Mouse (Mus musculus): ENCODE data around the gene Tmem211. TPM values are rescaled to one million over a fixed set of nuclear protein-coding genes. Genes with fewer than 3 reads are reported as not detected.

The Tmem211 gene
- total and polyA plus RNA-seq, 3 experiments = not detected

DNA sequence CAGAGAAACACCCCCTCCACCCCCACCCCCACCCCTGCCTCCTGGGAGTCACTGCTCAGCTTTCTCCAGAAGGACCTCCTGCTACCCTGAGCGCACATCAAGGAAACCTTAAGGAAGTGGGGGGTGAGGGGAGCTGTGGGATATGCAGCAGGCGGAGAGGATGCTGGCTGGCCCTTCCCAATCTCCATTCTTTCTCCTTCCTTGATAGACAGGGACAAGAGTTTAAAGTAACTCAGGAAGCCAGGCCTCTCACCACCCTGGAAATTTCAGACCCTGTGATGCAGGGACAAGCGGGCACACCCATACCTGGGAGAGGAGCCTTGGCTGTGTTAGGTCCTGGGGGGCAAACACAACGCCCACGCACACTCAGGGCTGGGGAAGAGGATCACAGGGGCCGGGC, 16.4 kb upstream of the Tmem211 start:
- Histone ChIP-seq H3K36me3 (replicated peaks in 1 of 2; ENCODE audit: control insufficient read depth in 1 of 2, insufficient read depth in 1 of 2, low read length in 1 of 2) (no peaks in the 10 kb centered on the region), H3K4me3 (replicated peaks in 1 of 3; ENCODE audit: low read depth in 2 of 3, low read length in 2 of 3, poor library complexity in 1 of 3) (no peak overlapping the region), H3K9me3 (replicated peaks; ENCODE audit: low read length) (no peaks in the 10 kb centered on the region), H3K4me1 (ENCODE audit: control insufficient read depth in 1 of 2, insufficient read depth in 2 of 2) (no peaks in the 10 kb centered on the region), H3K27ac (ENCODE audit: insufficient read depth, low read depth) (no peak overlapping the region), H3K79me2 (replicated peaks; ENCODE audit: control insufficient read depth, extremely low read depth, insufficient read depth, poor library complexity, severe bottlenecking) (no peaks in the 10 kb centered on the region), H3K9ac (ENCODE audit: insufficient read depth, low read depth) (no peak overlapping the region), H3K4me2 (ENCODE audit: insufficient read depth, low read depth, poor library complexity, severe bottlenecking) (no peak overlapping the region), H3K27me3 (replicated peaks) (peaks cover 86% of the 10 kb centered on the region)
- TF ChIP-seq MAX (IDR thresholded peaks at IDR 0.05; ENCODE audit: low read length) (no peak), MYC (IDR thresholded peaks at IDR 0.05; ENCODE audit: low read depth, low read length) (no peak), ELF1 (IDR thresholded peaks at IDR 0.05; ENCODE audit: low read depth, low read length) (no peak), CHD2 (IDR thresholded peaks at IDR 0.05; ENCODE audit: low read length) (no peak), KAT2A (IDR thresholded peaks at IDR 0.05; ENCODE audit: insufficient replicate concordance, low read length) (no peak), NELFE (IDR thresholded peaks at IDR 0.05; ENCODE audit: low read depth, low read length) (no peak), RCOR1 (conservative IDR thresholded peaks at IDR 0.05; ENCODE audit: low read depth, low read length) (no peak), BHLHE40 (IDR thresholded peaks at IDR 0.05; ENCODE audit: low read depth, low read length) (no peak), RAD21 (IDR thresholded peaks at IDR 0.05; ENCODE audit: low read depth, low read length) (no peak), MAZ (IDR thresholded peaks at IDR 0.05; ENCODE audit: low read depth, low read length) (no peak), HCFC1 (IDR thresholded peaks at IDR 0.05; ENCODE audit: low read depth, low read length) (no peak), SMC3 (IDR thresholded peaks at IDR 0.05; ENCODE audit: low read depth, low read length) (no peak), USF1 (IDR thresholded peaks at IDR 0.05; ENCODE audit: low read depth, low read length) (no peak), SIN3A (IDR thresholded peaks at IDR 0.05; ENCODE audit: low read length) (no peak)
- dilution Hi-C loops (cut with MboI; ENCODE audit: extremely low pct_ligation_motif_present, extremely low pct_unique_long_range_greater_than_20kb, low sequenced_read_pairs) = no loop called here
- in situ Hi-C loops (cut with MboI; ENCODE audit: low pct_ligation_motif_present, low pct_unique_long_range_greater_than_20kb, low sequenced_read_pairs) = no loop called here
- DNase-seq (ENCODE audit: extremely low read depth) = no peak

DNA sequence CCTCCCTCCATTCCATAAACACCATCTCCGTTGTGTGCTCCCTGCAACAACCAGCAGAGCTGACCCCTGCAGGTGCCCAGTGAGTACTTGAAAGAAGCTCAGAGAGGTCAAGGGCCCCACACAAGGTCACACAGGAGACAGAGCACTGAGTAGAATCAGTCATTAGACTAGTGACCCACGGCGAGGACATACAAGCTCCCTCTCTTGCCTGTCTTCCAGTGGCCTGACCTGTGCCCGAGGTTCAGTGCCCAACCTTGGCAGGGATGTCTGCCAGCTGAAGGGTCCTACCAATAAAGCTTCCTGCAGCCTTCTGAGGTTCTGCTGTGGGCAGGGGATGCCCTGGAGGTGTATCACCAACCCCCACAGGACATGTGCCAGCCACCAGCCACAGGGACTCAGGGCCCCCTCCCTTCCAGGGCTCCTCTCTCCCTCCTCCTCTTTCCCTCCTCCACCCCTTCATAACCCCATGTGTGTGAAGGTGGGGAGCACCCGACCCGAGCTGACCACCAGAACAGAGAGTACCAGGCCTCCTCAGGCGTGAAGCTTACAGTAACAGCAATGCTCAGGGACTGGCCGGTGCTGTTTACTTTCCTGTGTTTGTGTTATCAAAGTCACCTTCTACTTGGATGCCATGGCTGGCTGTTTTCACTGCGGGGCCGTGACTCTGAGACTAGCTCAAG, 14.4 kb upstream of the Tmem211 start:
- Histone ChIP-seq H3K36me3 (replicated peaks in 1 of 2; ENCODE audit: control insufficient read depth in 1 of 2, insufficient read depth in 1 of 2, low read length in 1 of 2) (no peaks in the 10 kb centered on the region), H3K4me1 (ENCODE audit: control insufficient read depth in 1 of 2, insufficient read depth in 2 of 2) (no peaks in the 10 kb centered on the region), H3K27me3 (replicated peaks) (peaks cover 76% of the 10 kb centered on the region), H3K79me2 (replicated peaks; ENCODE audit: control insufficient read depth, extremely low read depth, insufficient read depth, poor library complexity, severe bottlenecking) (no peaks in the 10 kb centered on the region), H3K9ac (ENCODE audit: insufficient read depth, low read depth) (no peak overlapping the region), H3K4me3 (replicated peaks in 1 of 3; ENCODE audit: low read depth in 2 of 3, low read length in 2 of 3, poor library complexity in 1 of 3) (no peak overlapping the region), H3K4me2 (ENCODE audit: insufficient read depth, low read depth, poor library complexity, severe bottlenecking) (no peak overlapping the region), H3K9me3 (replicated peaks; ENCODE audit: low read length) (no peaks in the 10 kb centered on the region), H3K27ac (ENCODE audit: insufficient read depth, low read depth) (no peak overlapping the region)
- no peak for DNase-seq (ENCODE audit: extremely low read depth)
- in situ Hi-C loops (cut with MboI; ENCODE audit: low pct_ligation_motif_present, low pct_unique_long_range_greater_than_20kb, low sequenced_read_pairs) (no loop called here), dilution Hi-C loops (cut with MboI; ENCODE audit: extremely low pct_ligation_motif_present, extremely low pct_unique_long_range_greater_than_20kb, low sequenced_read_pairs) (no loop called here)
- TF ChIP-seq ZC3H11A (IDR thresholded peaks at IDR 0.05; ENCODE audit: low read depth, low read length) (no peak), MAZ (IDR thresholded peaks at IDR 0.05; ENCODE audit: low read depth, low read length) (no peak), GABPA (IDR thresholded peaks at IDR 0.05; ENCODE audit: insufficient replicate concordance, low read depth, low read length) (no peak), TCF12 (IDR thresholded peaks at IDR 0.05; ENCODE audit: low read depth, low read length) (no peak), E2F4 (IDR thresholded peaks at IDR 0.05; ENCODE audit: insufficient replicate concordance, low read depth, low read length) (no peak), USF1 (IDR thresholded peaks at IDR 0.05; ENCODE audit: low read depth, low read length) (no peak), EP300 (IDR thresholded peaks at IDR 0.05; ENCODE audit: low read length) (no peak), JUN (IDR thresholded peaks at IDR 0.05; ENCODE audit: insufficient read depth, low read depth, low read length) (no peak), MAFK (IDR thresholded peaks at IDR 0.05; ENCODE audit: insufficient replicate concordance, low read length) (no peak), IRF4 (IDR thresholded peaks at IDR 0.05; ENCODE audit: low read depth, low read length) (no peak), CHD2 (IDR thresholded peaks at IDR 0.05; ENCODE audit: low read length) (no peak), ZMIZ1 (IDR thresholded peaks at IDR 0.05; ENCODE audit: low read depth, low read length) (no peak), MAX (IDR thresholded peaks at IDR 0.05; ENCODE audit: low read length) (no peak), MYC (IDR thresholded peaks at IDR 0.05; ENCODE audit: low read depth, low read length) (no peak), NELFE (IDR thresholded peaks at IDR 0.05; ENCODE audit: low read depth, low read length) (no peak), MXI1 (IDR thresholded peaks at IDR 0.05; ENCODE audit: low read depth, low read length) (no peak), ELF1 (IDR thresholded peaks at IDR 0.05; ENCODE audit: low read depth, low read length) (no peak), KAT2A (IDR thresholded peaks at IDR 0.05; ENCODE audit: insufficient replicate concordance, low read length) (no peak), TBP (conservative IDR thresholded peaks at IDR 0.05; ENCODE audit: low read depth, low read length) (no peak), HCFC1 (IDR thresholded peaks at IDR 0.05; ENCODE audit: low read depth, low read length) (no peak)
